Mouse (Mus musculus) C2C12 (cell line): ENCODE data around the gene Gphb5. TPM values are rescaled to one million over a fixed set of nuclear protein-coding genes. Genes with fewer than 3 reads are reported as not detected.

Experiments
- H3K27me3 ChIP-seq: one replicate; pipeline ENCODE4 v1.6.1; 2011; ENCODE audit not compliant: control insufficient read depth, insufficient read depth, insufficient read length
- H3K36me3 ChIP-seq: one replicate; pipeline ENCODE4 v1.6.1; 2011; ENCODE audit not compliant: control insufficient read depth, insufficient read depth
- H3K4me3 ChIP-seq: one replicate; pipeline ENCODE4 v1.5.1; 2011; ENCODE audit warnings: mild to moderate bottlenecking, control low read depth; ENCODE audit not compliant: poor library complexity, insufficient read depth, severe bottlenecking
- H3K79me2 ChIP-seq: one replicate; pipeline ENCODE4 v1.6.1; 2011; ENCODE audit not compliant: control insufficient read depth, insufficient read depth
- H3K79me3 ChIP-seq: one replicate; pipeline ENCODE4 v1.6.1; 2011; ENCODE audit warnings: low read depth, control low read depth
- H3ac ChIP-seq: one replicate; pipeline ENCODE3; 2011; ENCODE audit warnings: low read depth; ENCODE audit not compliant: control insufficient read depth, insufficient read length
- CEBPB ChIP-seq: IDR thresholded peaks from one replicate; pipeline ENCODE4 v1.6.1; 2011; ENCODE audit warnings: low read depth, mild to moderate bottlenecking, control low read depth, moderate library complexity
- CTCF ChIP-seq: IDR thresholded peaks from one replicate; pipeline ENCODE4 v1.5.1; 2011; ENCODE audit not compliant: control insufficient read depth, insufficient read depth, insufficient read length
- FOSL1 ChIP-seq: IDR thresholded peaks from one replicate; pipeline ENCODE4 v1.8.0; 2011; ENCODE audit warnings: mild to moderate bottlenecking, low read length; ENCODE audit not compliant: poor library complexity, insufficient read depth, severe bottlenecking
- MAX ChIP-seq: IDR thresholded peaks from one replicate; pipeline ENCODE4 v1.6.1; 2011; ENCODE audit warnings: mild to moderate bottlenecking, control low read depth
- MYOD1 ChIP-seq: IDR thresholded peaks from one replicate; pipeline ENCODE4 v1.6.1; 2011; ENCODE audit warnings: low read depth; ENCODE audit not compliant: control insufficient read depth, insufficient read length
- MYOG ChIP-seq: IDR thresholded peaks from one replicate; pipeline ENCODE4 v1.6.1; 2011; ENCODE audit not compliant: control insufficient read depth, insufficient read length; ENCODE audit errors: extremely low read depth
- USF1 ChIP-seq: IDR thresholded peaks from one replicate; pipeline ENCODE4 v1.6.1; 2011; ENCODE audit warnings: low read depth, mild to moderate bottlenecking, control low read depth, moderate library complexity
- polyA plus RNA-seq: library from polyadenylated mRNA; unstranded; fragments of >200 nt; fragmentation: generic; extraction: Trizol; gene quantifications from one replicate; pipeline ENCODE4 v1.2.1, GENCODE M21; 2012; ENCODE audit warnings: missing spikeins

Gene Gphb5
- polyA plus RNA-seq, 1 experiment, result not detected

- Histone ChIP-seq H3K27me3 (no peaks in the 10 kb centered on the region), H3K4me3 (no peak overlapping the region), H3K79me3 (no peaks in the 10 kb centered on the region), H3K79me2 (no peaks in the 10 kb centered on the region), H3ac (no peak overlapping the region), H3K36me3 (no peaks in the 10 kb centered on the region)
- TF ChIP-seq CEBPB (no peak), MYOG (no peak), MAX (no peak), CTCF (no peak), USF1 (no peak), FOSL1 (no peak)
Measured at GRCm38 (mm10) chr12:75364416-75364815, 52.2 kb downstream of the Gphb5 start.

DNA sequence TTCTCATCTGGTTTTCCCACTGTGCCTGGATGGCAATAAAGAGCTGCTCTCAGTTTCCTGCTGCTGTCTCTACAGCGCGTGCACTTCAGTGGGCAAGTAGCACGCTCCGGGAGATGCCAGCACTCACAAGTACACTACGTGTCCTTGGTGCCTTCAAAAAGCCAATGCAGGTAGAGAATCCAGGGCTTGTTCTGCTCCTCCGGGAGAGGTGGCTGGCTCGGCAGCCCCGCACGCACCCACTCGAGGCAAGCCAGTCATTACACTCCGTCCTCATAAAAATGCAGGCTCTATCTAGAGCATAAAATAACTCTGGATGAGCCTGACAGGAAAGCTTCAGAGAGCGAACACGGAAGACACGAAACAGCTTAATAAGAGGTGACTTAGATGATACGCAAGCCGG lies 54.1 kb downstream of the Gphb5 start:
- no peak overlapping the region for H3ac ChIP-seq
- H3K27me3 ChIP-seq, result no peaks in the 10 kb centered on the region
- TF ChIP-seq MAX (no peak), USF1 (no peak), FOSL1 (no peak), CEBPB (no peak), MYOG (no peak), CTCF (no peak), MYOD1 (no peak)
- H3K36me3 ChIP-seq, result no peaks in the 10 kb centered on the region
- H3K4me3 ChIP-seq, result no peak overlapping the region
- no peaks in the 10 kb centered on the region for H3K79me3 ChIP-seq
- no peaks in the 10 kb centered on the region for H3K79me2 ChIP-seq

Other genes with a start within 250 kb of the Gphb5 start
- gene Kcnh5, start 239.4 kb downstream of the Gphb5 start, polyA plus RNA-seq, result not detected
- gene Rhoj, start 108.5 kb downstream of the Gphb5 start, polyA plus RNA-seq, result 11.8 TPM
- gene Ppp2r5e, start 179.5 kb upstream of the Gphb5 start, polyA plus RNA-seq, result 11.9 TPM